Mouse (Mus musculus) kidney, embryonic 14.5 days (tissue): ENCODE data around the gene Fam57b. TPM values are rescaled to one million over a fixed set of nuclear protein-coding genes. Genes with fewer than 3 reads are reported as not detected.
A peak's percentile ranks its signal among the peaks of the same experiment; 100 is the strongest.

Experiments used
- ATAC-seq: fragments of 200-750 bp; cut with Nextera tagmentation; 2 replicates; pipeline ENCODE4 v1.8.0; 2017; ENCODE audit warnings: moderate number of reproducible peaks, mild to moderate bottlenecking, moderate TSS enrichment, moderate library complexity; ENCODE audit not compliant: low FRiP score, low TSS enrichment
- H3K27ac ChIP-seq: fragments of 300-500 bp; sonication (generic); 2 replicates; pipeline ENCODE4 v1.5.1; 2014; ENCODE audit warnings: low read depth, mild to moderate bottlenecking, low read length, moderate library complexity, mixed read lengths
- H3K27me3 ChIP-seq: fragments of 300-500 bp; sonication (generic); 2 replicates; pipeline ENCODE4 v1.6.1; 2014; ENCODE audit warnings: mild to moderate bottlenecking, low read length; ENCODE audit not compliant: control insufficient read depth, insufficient read depth
- H3K36me3 ChIP-seq: fragments of 300-500 bp; sonication (generic); 2 replicates; pipeline ENCODE4 v1.6.1; 2014; ENCODE audit warnings: low read length, mixed read lengths; ENCODE audit not compliant: control insufficient read depth, insufficient read depth
- H3K4me1 ChIP-seq: fragments of 300-500 bp; sonication (generic); 2 replicates; pipeline ENCODE4 v1.6.1; 2014; ENCODE audit warnings: low read length, mixed read lengths; ENCODE audit not compliant: control insufficient read depth, insufficient read depth
- H3K4me2 ChIP-seq: fragments of 300-500 bp; sonication (generic); replicated peaks from 2 replicates; pipeline ENCODE4 v1.6.1; 2014; ENCODE audit warnings: low read depth, mild to moderate bottlenecking, low read length
- H3K4me3 ChIP-seq: fragments of 300-500 bp; sonication (generic); 2 replicates; pipeline ENCODE4 v1.5.1; 2014; ENCODE audit warnings: mild to moderate bottlenecking, low read length
- H3K9ac ChIP-seq: fragments of 300-500 bp; sonication (generic); 2 replicates; pipeline ENCODE4 v1.6.1; 2014; ENCODE audit warnings: low read depth, mild to moderate bottlenecking, low read length, moderate library complexity
- H3K9me3 ChIP-seq: fragments of 300-500 bp; sonication (generic); 2 replicates; pipeline ENCODE4 v1.6.1; 2016; ENCODE audit warnings: low read length; ENCODE audit not compliant: control insufficient read depth
- WGBS: fragments of 180-500 bp; shearing (Covaris S2); extraction: QIAGEN DNeasy Blood & Tissue Kit; methylation state at CpG from one replicate; pipeline ENCODE4 v1.1.7; 2014; 5-methylcytosine and 5-hydroxymethylcytosine counted together
- polyA plus RNA-seq: library from polyadenylated mRNA; unstranded; fragments of >200 nt; fragmentation: Nextera tagmentation; extraction: Ambion mirVana; gene quantifications from 2 replicates; pipeline ENCODE4 v1.2.1, GENCODE M21; 2014

Fam57b gene
- polyA plus RNA-seq, 1 experiment from 2014 or later: 0.15 TPM

DNA sequence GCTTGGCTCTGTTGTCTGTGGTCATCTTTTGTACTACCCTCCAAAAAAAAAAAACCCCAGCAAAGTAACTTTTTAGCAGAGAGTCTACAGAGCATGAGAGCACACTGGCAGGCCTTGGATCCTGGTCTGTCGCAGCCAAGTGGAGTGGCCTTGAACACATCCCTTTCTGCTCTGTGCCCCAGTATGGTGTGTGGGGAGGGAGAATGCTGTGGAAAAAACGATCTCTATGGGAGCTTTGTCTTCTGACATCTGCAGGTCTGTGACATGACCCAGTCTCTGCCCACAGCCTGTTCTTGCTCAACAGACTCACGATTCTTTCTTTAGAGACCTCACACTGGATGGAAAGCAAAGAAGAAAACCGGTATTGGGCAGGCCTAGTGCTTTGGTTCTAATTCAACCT is 36.5 kb upstream of the Fam57b start:
- Histone ChIP-seq H3K4me2 (peak overlapping the region; percentile 71), H3K36me3 (peaks cover 46% of the 10 kb centered on the region), H3K9ac (peak overlapping the region; percentile 86; the same call in 1 of the 2 replicates), H3K9me3 (no peaks in the 10 kb centered on the region), H3K4me1 (peaks cover 16% of the 10 kb centered on the region; the same call in 1 of the 2 replicates), H3K4me3 (peak overlapping the region; percentile 82; the same call in 1 of the 2 replicates), H3K27ac (peak overlapping the region; percentile 95; the same call in 1 of the 2 replicates), H3K27me3 (no peaks in the 10 kb centered on the region)
- no peak for ATAC-seq
- 60% methylated on average over 4 of the region's 4 CpGs for WGBS

GRCm38 (mm10) chr7:126761529-126762067 is 35.9 kb upstream of the Fam57b start:
- Histone ChIP-seq H3K27me3 (no peaks in the 10 kb centered on the region), H3K4me3 (no peak overlapping the region), H3K4me1 (peaks cover 16% of the 10 kb centered on the region; the same call in 1 of the 2 replicates), H3K9me3 (no peaks in the 10 kb centered on the region), H3K4me2 (no peak overlapping the region), H3K9ac (0 out of 2 replicates have a peak overlapping the region, but pooled peaks have one; percentile 7), H3K27ac (no peak overlapping the region), H3K36me3 (peaks cover 53% of the 10 kb centered on the region)
- no peak for ATAC-seq
- 70% methylated on average over 6 of the region's 6 CpGs for WGBS

GRCm38 (mm10) chr7:126762471-126763008 is 34.9 kb upstream of the Fam57b start:
- Histone ChIP-seq H3K4me1 (peaks cover 16% of the 10 kb centered on the region; the same call in 1 of the 2 replicates), H3K36me3 (peaks cover 62% of the 10 kb centered on the region), H3K4me2 (no peak overlapping the region), H3K27ac (no peak overlapping the region), H3K27me3 (no peaks in the 10 kb centered on the region), H3K9me3 (no peaks in the 10 kb centered on the region), H3K9ac (no peak overlapping the region), H3K4me3 (no peak overlapping the region)
- no peak for ATAC-seq
- 67% methylated on average over 17 of the region's 17 CpGs for WGBS

- peaks cover 10% of the 10 kb centered on the region; the same call in 1 of the 2 replicates for H3K4me1 ChIP-seq
- 86% methylated on average over 9 of the region's 9 CpGs for WGBS
- no peak overlapping the region for H3K4me2 ChIP-seq
- no peak for ATAC-seq
- H3K9me3 ChIP-seq: no peaks in the 10 kb centered on the region
- no peak overlapping the region for H3K9ac ChIP-seq
- H3K27ac ChIP-seq: no peak overlapping the region
- H3K27me3 ChIP-seq: no peaks in the 10 kb centered on the region
- peaks cover 88% of the 10 kb centered on the region for H3K36me3 ChIP-seq
- H3K4me3 ChIP-seq: no peak overlapping the region
These were observed 31.9 kb upstream of the Fam57b start for GRCm38 (mm10) chr7:126765540-126765939.

DNA sequence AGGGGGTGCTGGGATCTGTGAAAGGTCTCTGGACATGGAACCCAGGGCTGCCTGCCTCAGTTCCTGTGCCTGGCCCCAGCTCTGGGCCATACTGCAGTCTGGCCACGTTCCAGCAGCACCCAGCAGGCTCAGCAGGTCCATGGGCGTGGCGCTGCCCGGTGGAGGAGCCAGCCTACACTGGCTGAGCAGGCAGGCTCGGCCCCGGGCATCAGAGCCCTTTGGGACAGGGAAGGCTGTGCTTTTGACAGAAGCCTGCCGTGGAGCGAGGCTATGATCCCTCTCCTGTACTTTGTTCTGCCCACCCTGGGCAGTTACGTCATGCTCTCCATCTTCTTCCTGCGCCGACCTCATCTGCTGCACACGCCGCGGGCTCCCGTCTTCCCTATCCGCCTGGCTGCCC is 31.3 kb upstream of the Fam57b start, which contains the start of gene Gdpd3:
TSS of gene Gdpd3 (plus strand) at position 134 of the 400 bp plus-strand sequence.
- peaks cover 4% of the 10 kb centered on the region; the same call in 1 of the 2 replicates for H3K4me1 ChIP-seq
- H3K4me3 ChIP-seq: no peak within 1 kb of the TSS
- H3K4me2 ChIP-seq: no peak within 1 kb of the TSS
- 91% methylated on average over 16 of the region's 16 CpGs for WGBS
- H3K27me3 ChIP-seq: no peaks in the 10 kb centered on the region
- H3K9ac ChIP-seq: no peak within 1 kb of the TSS
- no peak for ATAC-seq
- no peaks in the 10 kb centered on the region for H3K9me3 ChIP-seq
- H3K36me3 ChIP-seq: peaks cover 90% of the 10 kb centered on the region
- H3K27ac ChIP-seq: no peak within 1 kb of the TSS

- WGBS: 93% methylated on average over 8 of the region's 8 CpGs
- H3K36me3 ChIP-seq: peaks cover 87% of the 10 kb centered on the region
- H3K27me3 ChIP-seq: no peaks in the 10 kb centered on the region
- no peak overlapping the region for H3K4me2 ChIP-seq
- no peaks in the 10 kb centered on the region for H3K9me3 ChIP-seq
- no peak overlapping the region for H3K4me3 ChIP-seq
- no peak overlapping the region for H3K9ac ChIP-seq
- no peaks in the 10 kb centered on the region for H3K4me1 ChIP-seq
- ATAC-seq: no peak
- no peak overlapping the region for H3K27ac ChIP-seq
These were observed 30.5 kb upstream of the Fam57b start for GRCm38 (mm10) chr7:126767001-126767400.

GRCm38 (mm10) chr7:126770784-126771183 is 26.7 kb upstream of the Fam57b start:
- Histone ChIP-seq H3K4me2 (no peak overlapping the region), H3K36me3 (peaks cover 55% of the 10 kb centered on the region), H3K9ac (no peak overlapping the region), H3K4me3 (no peak overlapping the region), H3K27ac (no peak overlapping the region), H3K27me3 (no peaks in the 10 kb centered on the region), H3K9me3 (no peaks in the 10 kb centered on the region), H3K4me1 (no peaks in the 10 kb centered on the region)
- WGBS: 86% methylated on average over 11 of the region's 12 CpGs
- ATAC-seq: no peak

- no peak overlapping the region for H3K4me2 ChIP-seq
- H3K4me3 ChIP-seq: no peak overlapping the region
- no peak for ATAC-seq
- no peaks in the 10 kb centered on the region for H3K27me3 ChIP-seq
- H3K9ac ChIP-seq: no peak overlapping the region
- peaks cover 30% of the 10 kb centered on the region for H3K36me3 ChIP-seq
- WGBS: 56% methylated on average over 2 of the region's 2 CpGs
- H3K9me3 ChIP-seq: no peaks in the 10 kb centered on the region
- H3K4me1 ChIP-seq: peaks cover 9% of the 10 kb centered on the region
- no peak overlapping the region for H3K27ac ChIP-seq
These were observed 24.1 kb upstream of the Fam57b start for GRCm38 (mm10) chr7:126773351-126773750.

DNA sequence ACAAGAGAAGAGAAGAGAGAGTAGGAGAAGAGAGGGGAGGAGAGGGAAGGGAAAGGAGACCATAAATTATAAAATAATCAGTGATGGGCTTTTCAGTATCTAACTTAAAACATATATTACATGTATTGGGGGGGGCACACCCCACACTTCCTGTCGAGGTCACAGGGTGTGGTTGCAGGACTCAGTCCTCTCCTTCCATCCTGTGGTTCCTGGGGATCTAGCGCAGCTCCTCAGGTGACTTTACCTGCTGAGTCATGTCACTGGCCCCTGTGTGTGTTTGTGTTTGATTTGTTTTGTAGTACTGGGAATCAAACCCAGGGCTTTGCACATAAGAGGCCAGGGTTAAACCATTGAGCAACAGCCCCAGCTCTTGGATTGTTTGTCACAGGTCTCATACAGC is 23.0 kb upstream of the Fam57b start:
- H3K9ac ChIP-seq: no peak overlapping the region
- H3K9me3 ChIP-seq: no peaks in the 10 kb centered on the region
- ATAC-seq: no peak
- H3K4me1 ChIP-seq: peaks cover 11% of the 10 kb centered on the region
- H3K27me3 ChIP-seq: no peaks in the 10 kb centered on the region
- WGBS: 77% methylated on average over 2 of the region's 2 CpGs
- no peak overlapping the region for H3K4me2 ChIP-seq
- no peak overlapping the region for H3K4me3 ChIP-seq
- no peak overlapping the region for H3K27ac ChIP-seq
- H3K36me3 ChIP-seq: peaks cover 20% of the 10 kb centered on the region
